Mouse (Mus musculus) thymus, adult 2 months (tissue): Measurements from ENCODE around the gene Lsg1. TPM values are rescaled to one million over a fixed set of nuclear protein-coding genes. Genes with fewer than 3 reads are reported as not detected.

Experiments used
- DNase-seq: peaks from one replicate; pipeline ENCODE4 v3.0.0; 2021
- H3K27ac ChIP-seq: fragments of 200-500 bp; 2 replicates; pipeline ENCODE4 v1.5.1; 2012; ENCODE audit warnings: low read length, control low read depth; ENCODE audit not compliant: control insufficient read depth, insufficient read depth
- H3K27me3 ChIP-seq: fragments of 200-500 bp; 2 replicates; pipeline ENCODE4 v1.6.1; 2012; ENCODE audit warnings: mild to moderate bottlenecking, low read length, moderate library complexity, mixed read lengths; ENCODE audit not compliant: control insufficient read depth, insufficient read depth
- H3K36me3 ChIP-seq: fragments of 200-500 bp; 2 replicates; pipeline ENCODE4 v1.6.1; 2012; ENCODE audit warnings: mild to moderate bottlenecking, low read length, moderate library complexity; ENCODE audit not compliant: control insufficient read depth, insufficient read depth
- H3K4me1 ChIP-seq: fragments of 200-500 bp; replicated peaks from 2 replicates; pipeline ENCODE4 v1.6.1; 2012; ENCODE audit warnings: low read length; ENCODE audit not compliant: control insufficient read depth, insufficient read depth
- H3K4me3 ChIP-seq: fragments of 200-500 bp; 2 replicates; pipeline ENCODE4 v1.5.1; 2012; ENCODE audit warnings: mild to moderate bottlenecking, low read length, control low read depth, moderate library complexity; ENCODE audit not compliant: control insufficient read depth, insufficient read depth
- CTCF ChIP-seq: fragments of 200-500 bp; IDR thresholded peaks from 2 replicates; pipeline ENCODE4 v1.5.1; 2012; ENCODE audit warnings: mild to moderate bottlenecking, control low read depth, low read length, moderate library complexity, borderline replicate concordance; ENCODE audit not compliant: control insufficient read depth, poor library complexity, insufficient read depth; ENCODE audit errors: extremely low read depth
- POLR2A ChIP-seq: fragments of 200-500 bp; IDR thresholded peaks from 2 replicates; pipeline ENCODE4 v1.6.1; 2012; ENCODE audit warnings: mild to moderate bottlenecking, low read length, control low read depth, moderate library complexity; ENCODE audit not compliant: control insufficient read depth, poor library complexity, insufficient read depth; ENCODE audit errors: extremely low read depth
- WGBS: fragments of 180-500 bp; shearing (Covaris S2); methylation state at CpG from one replicate; pipeline ENCODE4 v1.1.7; 2018; 5-methylcytosine and 5-hydroxymethylcytosine counted together
- polyA plus RNA-seq: library from polyadenylated mRNA; depleted of rRNA; stranded (reverse); fragments of >200 nt; gene quantifications from 2 replicates; pipeline ENCODE4 v1.2.3, GENCODE M21; 2012

The Lsg1 gene
- polyA plus RNA-seq, 1 experiment, result 20.0 TPM

- Histone ChIP-seq H3K4me3 (no peak overlapping the region), H3K27me3 (no peaks in the 10 kb centered on the region), H3K27ac (no peak overlapping the region), H3K4me1 (no peaks in the 10 kb centered on the region), H3K36me3 (no peaks in the 10 kb centered on the region)
- TF ChIP-seq CTCF, result no peak
- no peak for DNase-seq
- 93% methylated on average over 6 of the region's 6 CpGs for WGBS
These were observed 62.9 kb downstream of the Lsg1 start for GRCm38 (mm10) chr16:30524481-30524880.

- Histone ChIP-seq H3K27me3 (no peaks in the 10 kb centered on the region), H3K27ac (no peak overlapping the region), H3K4me3 (no peak overlapping the region), H3K4me1 (no peaks in the 10 kb centered on the region), H3K36me3 (no peaks in the 10 kb centered on the region)
- TF ChIP-seq POLR2A (no peak), CTCF (no peak)
- DNase-seq, result no peak
- 89% methylated on average over 10 of the region's 10 CpGs for WGBS
These were observed 65.0 kb downstream of the Lsg1 start for GRCm38 (mm10) chr16:30522253-30522940.

GRCm38 (mm10) chr16:30521147-30521546 lies 66.2 kb downstream of the Lsg1 start:
- Histone ChIP-seq H3K4me1 (no peaks in the 10 kb centered on the region), H3K36me3 (no peaks in the 10 kb centered on the region), H3K27me3 (no peaks in the 10 kb centered on the region), H3K27ac (no peak overlapping the region), H3K4me3 (no peak overlapping the region)
- 69% methylated on average over 3 of the region's 3 CpGs for WGBS
- no peak for DNase-seq
- TF ChIP-seq POLR2A (no peak), CTCF (no peak)

- Histone ChIP-seq H3K4me3 (no peak overlapping the region), H3K36me3 (no peaks in the 10 kb centered on the region), H3K4me1 (no peaks in the 10 kb centered on the region), H3K27ac (no peak overlapping the region), H3K27me3 (no peaks in the 10 kb centered on the region)
- DNase-seq, result peak; percentile 69
- 29% methylated on average over 9 of the region's 9 CpGs for WGBS
- TF ChIP-seq POLR2A (no peak), CTCF (no peak)
These were observed 67.0 kb downstream of the Lsg1 start for GRCm38 (mm10) chr16:30520361-30520823.

- Histone ChIP-seq H3K4me3 (no peak overlapping the region), H3K27ac (no peak overlapping the region), H3K27me3 (no peaks in the 10 kb centered on the region), H3K4me1 (no peaks in the 10 kb centered on the region), H3K36me3 (no peaks in the 10 kb centered on the region)
- TF ChIP-seq POLR2A, result no peak
- no peak for TF ChIP-seq CTCF
- DNase-seq, result no peak
- WGBS, result 90% methylated on average over 9 of the region's 9 CpGs
These were observed 68.8 kb downstream of the Lsg1 start for GRCm38 (mm10) chr16:30518635-30519034.

- Histone ChIP-seq H3K27me3 (no peaks in the 10 kb centered on the region), H3K4me3 (no peak overlapping the region), H3K4me1 (no peaks in the 10 kb centered on the region), H3K36me3 (no peaks in the 10 kb centered on the region), H3K27ac (no peak overlapping the region)
- no peak for DNase-seq
- 85% methylated on average over 11 of the region's 11 CpGs for WGBS
- TF ChIP-seq POLR2A (no peak), CTCF (no peak)
These were observed 69.6 kb downstream of the Lsg1 start for GRCm38 (mm10) chr16:30517666-30518283.

- Histone ChIP-seq H3K27ac (no peak overlapping the region), H3K4me3 (no peak overlapping the region), H3K4me1 (peaks cover 3% of the 10 kb centered on the region; the same call in 1 of the 2 replicates), H3K27me3 (no peaks in the 10 kb centered on the region), H3K36me3 (no peaks in the 10 kb centered on the region)
- 97% methylated on average over 9 of the region's 9 CpGs for WGBS
- TF ChIP-seq CTCF (no peak), POLR2A (no peak)
- no peak for DNase-seq
These were observed 70.4 kb downstream of the Lsg1 start for GRCm38 (mm10) chr16:30516993-30517392.
